Mouse (Mus musculus): ENCODE results near the gene Gm49396. TPM values are rescaled to one million over a fixed set of nuclear protein-coding genes. Genes with fewer than 3 reads are reported as not detected.

The Gm49396 gene
- total and polyA plus RNA-seq, 2 experiments from 2014 or later, result 6.0 to 7.2 TPM

DNA sequence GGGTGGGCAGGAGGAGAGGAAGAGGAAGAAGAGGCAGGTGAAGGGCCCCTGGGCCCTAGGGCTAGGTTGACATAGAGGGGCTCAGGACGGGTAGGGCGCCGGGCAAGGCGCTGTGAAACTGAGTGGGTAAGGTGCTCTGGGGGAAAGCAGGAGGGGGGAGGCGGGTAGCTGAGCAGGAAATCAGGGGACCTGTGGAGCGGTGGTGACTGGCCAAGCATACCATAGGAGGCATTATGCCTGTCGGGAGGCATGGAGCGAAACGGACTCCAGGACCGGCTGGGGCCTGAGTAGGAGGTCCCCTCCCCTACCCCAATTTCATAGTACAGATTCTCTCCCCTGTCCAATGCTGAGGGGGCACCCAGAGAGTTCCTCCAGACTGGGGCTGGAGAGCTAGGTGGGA is 40.3 kb upstream of the Gm49396 start:
- WGBS, result 79% methylated on average over 10 of the region's 10 CpGs
- Histone ChIP-seq H3K4me1 (ENCODE audit: insufficient read depth, low read length) (no peaks in the 10 kb centered on the region), H3K36me3 (ENCODE audit: insufficient read depth, low read length) (peaks cover 51% of the 10 kb centered on the region), H3K27ac (ENCODE audit: low read depth, low read length) (no peak overlapping the region), H3K4me2 (ENCODE audit: low read depth, low read length, poor library complexity, severe bottlenecking) (no peak overlapping the region), H3K9ac (replicated peaks; ENCODE audit: low read length, poor library complexity, severe bottlenecking) (no peak overlapping the region), H3K4me3 (ENCODE audit: low read depth, low read length) (no peak overlapping the region), H3K9me3 (ENCODE audit: low read length) (no peaks in the 10 kb centered on the region), H3K27me3 (ENCODE audit: insufficient read depth, low read length) (no peaks in the 10 kb centered on the region)
- no peak for ATAC-seq (ENCODE audit: low FRiP score)
- DNase-seq (ENCODE audit: low spot score), result no peak
- no peak for TF ChIP-seq CTCF (IDR thresholded peaks at IDR 0.05)

DNA sequence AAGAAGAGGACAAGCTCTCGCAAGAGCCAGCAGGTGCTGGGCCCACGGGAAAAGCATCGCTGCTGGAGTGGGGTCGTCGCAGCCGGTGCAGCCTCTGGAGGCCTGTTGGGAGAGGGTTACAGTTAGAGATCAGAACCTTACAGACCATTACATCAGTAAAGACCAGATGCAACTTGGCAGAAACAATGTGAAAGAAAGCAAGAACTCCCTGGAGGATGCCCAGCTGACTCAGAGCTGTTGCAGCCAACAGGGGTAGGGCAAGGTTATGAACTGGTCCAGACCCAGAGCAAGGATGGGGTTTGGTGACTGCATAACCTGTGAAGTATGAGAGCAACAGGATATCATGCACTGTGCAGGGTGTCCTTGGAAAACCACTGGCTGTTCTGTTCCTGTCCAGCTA is 38.7 kb upstream of the Gm49396 start:
- H3K4me1 ChIP-seq (ENCODE audit: insufficient read depth, low read length), result no peaks in the 10 kb centered on the region
- H3K9ac ChIP-seq (replicated peaks; ENCODE audit: low read length, poor library complexity, severe bottlenecking), result no peak overlapping the region
- 80% methylated on average over 6 of the region's 6 CpGs for WGBS
- no peaks in the 10 kb centered on the region for H3K27me3 ChIP-seq (ENCODE audit: insufficient read depth, low read length)
- H3K27ac ChIP-seq (ENCODE audit: low read depth, low read length), result no peak overlapping the region
- DNase-seq (ENCODE audit: low spot score) (no peak), ATAC-seq (ENCODE audit: low FRiP score) (no peak)
- no peak for TF ChIP-seq CTCF (IDR thresholded peaks at IDR 0.05)
- peaks cover 67% of the 10 kb centered on the region for H3K36me3 ChIP-seq (ENCODE audit: insufficient read depth, low read length)
- no peak overlapping the region for H3K4me2 ChIP-seq (ENCODE audit: low read depth, low read length, poor library complexity, severe bottlenecking)
- no peak overlapping the region for H3K4me3 ChIP-seq (ENCODE audit: low read depth, low read length)
- H3K9me3 ChIP-seq (ENCODE audit: low read length), result no peaks in the 10 kb centered on the region

DNA sequence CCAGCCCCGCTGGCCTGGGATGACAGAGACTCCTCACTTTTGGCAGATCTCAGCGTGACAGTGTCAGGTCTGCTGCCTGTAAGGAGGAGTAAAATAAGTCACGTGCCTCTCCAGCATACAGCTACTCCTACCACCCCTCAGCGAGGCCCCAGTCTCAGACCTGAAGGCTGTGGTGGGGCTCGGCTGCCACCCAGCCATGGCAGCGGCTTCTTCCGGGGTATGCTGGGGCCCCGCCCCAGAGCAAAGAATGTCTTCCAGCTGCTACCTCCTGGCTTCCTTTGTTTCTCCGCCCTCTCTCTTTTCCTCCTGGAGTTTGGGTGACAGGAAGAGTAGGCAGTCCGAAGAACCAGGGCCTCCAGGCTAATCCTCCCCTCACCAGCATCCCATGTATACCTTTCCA is 37.2 kb upstream of the Gm49396 start:
- ATAC-seq (ENCODE audit: low FRiP score), result no peak
- no peak for DNase-seq (ENCODE audit: low spot score)
- TF ChIP-seq CTCF (IDR thresholded peaks at IDR 0.05), result no peak
- no peak overlapping the region for H3K27ac ChIP-seq (ENCODE audit: low read depth, low read length)
- no peaks in the 10 kb centered on the region for H3K27me3 ChIP-seq (ENCODE audit: insufficient read depth, low read length)
- H3K4me2 ChIP-seq (ENCODE audit: low read depth, low read length, poor library complexity, severe bottlenecking), result no peak overlapping the region
- H3K4me3 ChIP-seq (ENCODE audit: low read depth, low read length), result no peak overlapping the region
- no peaks in the 10 kb centered on the region for H3K9me3 ChIP-seq (ENCODE audit: low read length)
- no peaks in the 10 kb centered on the region for H3K4me1 ChIP-seq (ENCODE audit: insufficient read depth, low read length)
- peaks cover 82% of the 10 kb centered on the region for H3K36me3 ChIP-seq (ENCODE audit: insufficient read depth, low read length)
- WGBS, result 42% methylated on average over 10 of the region's 10 CpGs
- H3K9ac ChIP-seq (replicated peaks; ENCODE audit: low read length, poor library complexity, severe bottlenecking), result no peak overlapping the region

DNA sequence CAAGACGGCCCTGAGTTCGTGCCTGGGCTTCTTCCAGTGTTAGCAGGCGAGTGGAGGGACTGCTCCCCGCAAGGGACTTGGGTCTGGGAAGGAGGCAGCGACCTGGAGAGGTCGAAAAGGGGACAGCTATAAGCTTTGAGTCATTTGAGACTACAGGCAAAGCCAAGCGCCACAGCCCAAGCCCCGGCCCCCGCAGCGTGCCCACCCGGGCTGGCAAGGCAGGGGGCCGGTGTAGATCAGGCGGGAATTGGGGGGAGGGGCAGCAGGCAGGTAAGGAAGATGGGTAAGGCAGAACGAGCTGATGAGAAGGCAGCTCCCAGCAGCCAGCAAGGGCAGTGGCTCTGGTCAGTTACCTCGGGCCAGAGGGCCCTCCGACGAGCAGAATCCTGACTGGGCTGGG is 36.7 kb upstream of the Gm49396 start:
- H3K27me3 ChIP-seq (ENCODE audit: insufficient read depth, low read length), result no peaks in the 10 kb centered on the region
- H3K27ac ChIP-seq (ENCODE audit: low read depth, low read length), result no peak overlapping the region
- ATAC-seq (ENCODE audit: low FRiP score), result no peak
- no peak for DNase-seq (ENCODE audit: low spot score)
- WGBS, result 32% methylated on average over 17 of the region's 17 CpGs
- no peak overlapping the region for H3K4me2 ChIP-seq (ENCODE audit: low read depth, low read length, poor library complexity, severe bottlenecking)
- no peaks in the 10 kb centered on the region for H3K4me1 ChIP-seq (ENCODE audit: insufficient read depth, low read length)
- no peak overlapping the region for H3K4me3 ChIP-seq (ENCODE audit: low read depth, low read length)
- H3K9ac ChIP-seq (replicated peaks; ENCODE audit: low read length, poor library complexity, severe bottlenecking), result no peak overlapping the region
- peaks cover 83% of the 10 kb centered on the region for H3K36me3 ChIP-seq (ENCODE audit: insufficient read depth, low read length)
- no peaks in the 10 kb centered on the region for H3K9me3 ChIP-seq (ENCODE audit: low read length)
- TF ChIP-seq CTCF (IDR thresholded peaks at IDR 0.05), result no peak

DNA sequence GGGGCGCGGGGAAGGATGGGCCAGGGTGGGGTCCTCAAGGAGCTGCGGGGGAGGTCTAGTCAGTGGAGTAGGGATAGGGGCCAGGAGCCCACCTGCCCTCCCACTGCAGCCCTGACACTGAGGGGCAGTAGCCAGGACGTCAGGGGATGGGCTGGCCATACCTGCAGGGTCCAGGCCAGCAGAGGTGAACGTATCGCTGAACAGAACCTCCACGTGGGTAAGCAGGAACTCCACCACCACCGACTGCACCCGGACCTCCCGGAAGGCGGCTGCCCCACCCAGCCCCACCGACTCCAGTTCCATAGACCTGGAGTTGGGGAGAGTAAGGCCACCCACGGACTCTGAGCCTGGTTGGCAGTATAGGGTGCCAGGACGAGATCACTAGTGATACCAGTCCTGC is 36.2 kb upstream of the Gm49396 start:
- H3K9ac ChIP-seq (replicated peaks; ENCODE audit: low read length, poor library complexity, severe bottlenecking), result no peak overlapping the region
- no peak overlapping the region for H3K27ac ChIP-seq (ENCODE audit: low read depth, low read length)
- H3K27me3 ChIP-seq (ENCODE audit: insufficient read depth, low read length), result no peaks in the 10 kb centered on the region
- H3K4me3 ChIP-seq (ENCODE audit: low read depth, low read length), result no peak overlapping the region
- no peak overlapping the region for H3K4me2 ChIP-seq (ENCODE audit: low read depth, low read length, poor library complexity, severe bottlenecking)
- ATAC-seq (ENCODE audit: low FRiP score) (no peak), DNase-seq (ENCODE audit: low spot score) (no peak)
- 0 out of 2 replicates have a peak, but pooled peaks cover 1% of the 10 kb centered on the region for H3K4me1 ChIP-seq (ENCODE audit: insufficient read depth, low read length)
- 81% methylated on average over 14 of the region's 14 CpGs for WGBS
- H3K9me3 ChIP-seq (ENCODE audit: low read length), result no peaks in the 10 kb centered on the region
- peaks cover 89% of the 10 kb centered on the region for H3K36me3 ChIP-seq (ENCODE audit: insufficient read depth, low read length)
- no peak for TF ChIP-seq CTCF (IDR thresholded peaks at IDR 0.05)

DNA sequence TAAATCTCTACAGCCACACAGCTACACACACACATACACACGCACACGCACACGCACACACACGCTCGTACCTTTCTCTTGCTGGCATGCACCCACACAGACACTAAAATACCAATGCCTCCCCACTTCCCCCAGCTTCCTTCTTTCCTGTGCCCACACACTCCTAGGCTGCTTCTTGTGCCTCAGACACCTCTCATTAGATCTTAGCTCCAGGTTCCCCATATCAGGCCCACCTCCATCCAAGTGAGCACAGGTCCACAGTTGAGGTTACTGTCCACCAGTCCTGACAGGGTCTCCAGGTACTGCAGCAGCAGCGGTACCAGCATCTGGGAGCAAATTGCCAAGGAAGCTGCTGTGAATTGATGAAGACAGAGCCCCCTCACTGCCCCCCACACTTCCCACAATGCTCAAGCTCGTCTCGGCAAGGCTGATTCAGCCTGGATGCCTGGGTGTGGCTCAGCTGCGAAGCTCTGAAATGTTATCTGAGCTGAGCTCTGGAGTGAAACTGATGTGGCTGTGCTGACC is 31.8 kb upstream of the Gm49396 start:
- no peak overlapping the region for H3K27ac ChIP-seq (ENCODE audit: low read depth, low read length)
- H3K9me3 ChIP-seq (ENCODE audit: low read length), result no peaks in the 10 kb centered on the region
- ATAC-seq (ENCODE audit: low FRiP score) (no peak), DNase-seq (ENCODE audit: low spot score) (no peak)
- H3K4me2 ChIP-seq (ENCODE audit: low read depth, low read length, poor library complexity, severe bottlenecking), result no peak overlapping the region
- no peaks in the 10 kb centered on the region for H3K27me3 ChIP-seq (ENCODE audit: insufficient read depth, low read length)
- 86% methylated on average over 9 of the region's 9 CpGs for WGBS
- H3K9ac ChIP-seq (replicated peaks; ENCODE audit: low read length, poor library complexity, severe bottlenecking), result 0 out of 2 replicates have a peak overlapping the region, but pooled peaks have one; percentile 36
- TF ChIP-seq CTCF (IDR thresholded peaks at IDR 0.05), result no peak
- H3K36me3 ChIP-seq (ENCODE audit: insufficient read depth, low read length), result peaks cover 56% of the 10 kb centered on the region
- H3K4me3 ChIP-seq (ENCODE audit: low read depth, low read length), result no peak overlapping the region
- peaks cover 14% of the 10 kb centered on the region for H3K4me1 ChIP-seq (ENCODE audit: insufficient read depth, low read length)

All from midbrain, postnatal 0 days (tissue).